Mouse (Mus musculus) ovary, adult 10 weeks (tissue): ENCODE measurements around the gene Ppp1r2. TPM values are rescaled to one million over a fixed set of nuclear protein-coding genes. Genes with fewer than 3 reads are reported as not detected.

ENCODE experiments used
- polyA plus RNA-seq: library from polyadenylated mRNA; stranded (reverse); fragments of 350-450 nt; fragmentation: Illumina TruSeq; extraction: RNeasy Lipid Tissue Mini Kit (QIAGEN cat#74804); gene quantifications from one replicate; pipeline ENCODE4 v1.2.3, GENCODE M21; 2014

Gene Ppp1r2
- polyA plus RNA-seq, result 262 TPM

GRCm38 (mm10) chr16:31274674-31275460, at the start of gene Ppp1r2:
Gene Ppp1r2 (minus strand): TSS chr16:31275277.

DNA sequence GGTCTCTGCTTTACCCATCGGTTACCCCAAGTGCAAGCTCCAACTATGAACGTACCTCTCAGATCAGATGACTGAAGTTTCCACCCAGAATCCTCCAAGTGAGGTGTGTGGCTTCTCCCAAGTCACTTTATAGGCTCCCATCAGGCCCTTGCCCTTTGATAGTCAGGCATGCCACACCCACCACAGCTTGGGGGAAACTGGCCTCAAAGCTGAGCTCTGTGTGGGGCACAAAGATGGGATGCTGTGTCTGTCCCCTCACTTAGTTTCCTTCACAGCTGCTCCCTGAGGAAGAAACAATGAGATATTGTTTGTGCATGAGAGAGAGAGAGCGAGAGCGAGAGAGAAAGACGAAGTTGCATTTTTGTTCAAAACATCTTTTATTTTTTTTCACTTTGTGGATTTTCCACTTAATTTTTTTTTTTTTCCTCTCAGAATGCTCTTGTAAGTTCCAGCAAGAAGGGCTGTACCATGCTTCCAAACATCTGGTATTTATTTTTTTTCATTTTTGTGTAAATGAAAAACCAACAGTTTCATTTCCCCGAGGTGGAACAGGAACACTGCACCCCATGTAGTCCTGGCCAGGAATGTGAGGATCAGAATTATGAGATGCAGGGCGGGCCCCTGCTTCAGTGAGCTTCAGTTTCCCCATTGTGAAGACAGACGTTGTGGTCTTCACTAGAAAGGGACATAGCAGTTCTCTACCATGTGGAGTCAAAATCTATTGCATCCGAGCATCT, 39.6 kb upstream of the Ppp1r2 start, which contains the start of gene Apod:
TSS of gene Apod (minus strand) at position 312 of the 737 bp plus-strand sequence.

Other genes starting within 250 kb of the Ppp1r2 start
- 24.5 TPM for gene Xxylt1, start 193.8 kb downstream of the Ppp1r2 start, polyA plus RNA-seq
- 96.6 TPM for gene Acap2, start 74.0 kb downstream of the Ppp1r2 start, polyA plus RNA-seq
- gene Apod, start 39.5 kb upstream of the Ppp1r2 start, polyA plus RNA-seq, result 3.3 TPM
- 1.3 TPM for gene Bdh1, start 147.0 kb upstream of the Ppp1r2 start, polyA plus RNA-seq